Mouse (Mus musculus) liver, embryonic 12.5 days (tissue): ENCODE data around the gene Mustn1. TPM values are rescaled to one million over a fixed set of nuclear protein-coding genes. Genes with fewer than 3 reads are reported as not detected.

Experiments used
- ATAC-seq: fragments of 200-750 bp; cut with Nextera tagmentation; 2 replicates; pipeline ENCODE4 v1.8.0; 2017; ENCODE audit warnings: moderate number of reproducible peaks, mild to moderate bottlenecking, moderate library complexity
- H3K27ac ChIP-seq: fragments of 300-500 bp; sonication (generic); 2 replicates; pipeline ENCODE4 v1.5.1; 2016; ENCODE audit warnings: mild to moderate bottlenecking
- H3K27me3 ChIP-seq: fragments of 300-500 bp; sonication (generic); replicated peaks from 2 replicates; pipeline ENCODE4 v1.6.1; 2016; ENCODE audit warnings: mild to moderate bottlenecking, moderate library complexity
- H3K36me3 ChIP-seq: fragments of 300-500 bp; sonication (generic); 2 replicates; pipeline ENCODE4 v1.6.1; 2016; ENCODE audit warnings: mild to moderate bottlenecking, moderate library complexity
- H3K4me1 ChIP-seq: fragments of 300-500 bp; sonication (generic); 2 replicates; pipeline ENCODE4 v1.6.1; 2016
- H3K4me2 ChIP-seq: fragments of 300-500 bp; sonication (generic); 2 replicates; pipeline ENCODE4 v1.6.1; 2016; ENCODE audit warnings: mild to moderate bottlenecking, moderate library complexity
- H3K4me3 ChIP-seq: fragments of 300-500 bp; sonication (generic); 2 replicates; pipeline ENCODE4 v1.5.1; 2016; ENCODE audit warnings: mild to moderate bottlenecking, moderate library complexity
- H3K9ac ChIP-seq: fragments of 300-500 bp; sonication (generic); 2 replicates; pipeline ENCODE4 v1.6.1; 2016; ENCODE audit warnings: mild to moderate bottlenecking, moderate library complexity
- H3K9me3 ChIP-seq: fragments of 300-500 bp; sonication (generic); replicated peaks from 2 replicates; pipeline ENCODE4 v1.6.1; 2016; ENCODE audit warnings: mild to moderate bottlenecking, moderate library complexity
- WGBS: fragments of 180-500 bp; shearing (Covaris S2); methylation state at CpG from one replicate; pipeline ENCODE4 v1.1.7; 2016; ENCODE audit not compliant: insufficient replicate concordance; 5-methylcytosine and 5-hydroxymethylcytosine counted together
- polyA plus RNA-seq: library from polyadenylated mRNA; unstranded; fragments of >200 nt; fragmentation: Nextera tagmentation; extraction: Ambion mirVana; gene quantifications from 2 replicates; pipeline ENCODE4 v1.2.1, GENCODE M21; 2016

Mustn1 gene
- polyA plus RNA-seq, result 0.49 and 0.51 TPM in 2 replicates

- Histone ChIP-seq H3K4me3 (no peak within 1 kb of the TSS), H3K9ac (no peak within 1 kb of the TSS), H3K4me1 (peaks cover 32% of the 10 kb centered on the region), H3K4me2 (no peak within 1 kb of the TSS), H3K27ac (0 out of 2 replicates have a peak within 1 kb of the TSS, but pooled peaks have one; percentile 4), H3K36me3 (peaks cover 16% of the 10 kb centered on the region), H3K27me3 (no peaks in the 10 kb centered on the region), H3K9me3 (no peaks in the 10 kb centered on the region)
- ATAC-seq, result no peak
- WGBS, result 74% methylated on average over 11 of the region's 11 CpGs
Observed at GRCm38 (mm10) chr14:30878958-30879571, at the start of gene Mustn1. Gene Mustn1, plus strand, starts transcription at chr14:30879200.

- no peaks in the 10 kb centered on the region for H3K9me3 ChIP-seq
- WGBS, result 72% methylated on average over 14 of the region's 14 CpGs
- no peak overlapping the region for H3K9ac ChIP-seq
- no peak for ATAC-seq
- peaks cover 34% of the 10 kb centered on the region for H3K36me3 ChIP-seq
- no peak overlapping the region for H3K4me2 ChIP-seq
- H3K27me3 ChIP-seq, result no peaks in the 10 kb centered on the region
- H3K4me3 ChIP-seq, result no peak overlapping the region
- no peak overlapping the region for H3K27ac ChIP-seq
- H3K4me1 ChIP-seq, result peaks cover 5% of the 10 kb centered on the region; the same call in 1 of the 2 replicates
Observed at GRCm38 (mm10) chr14:30837416-30837996, 41.5 kb upstream of the Mustn1 start.

GRCm38 (mm10) chr14:30843701-30844100, 35.3 kb upstream of the Mustn1 start:
- H3K4me2 ChIP-seq, result no peak overlapping the region
- ATAC-seq, result no peak
- no peak overlapping the region for H3K9ac ChIP-seq
- no peaks in the 10 kb centered on the region for H3K4me1 ChIP-seq
- H3K27ac ChIP-seq, result no peak overlapping the region
- no peaks in the 10 kb centered on the region for H3K9me3 ChIP-seq
- no peaks in the 10 kb centered on the region for H3K27me3 ChIP-seq
- peaks cover 11% of the 10 kb centered on the region for H3K36me3 ChIP-seq
- H3K4me3 ChIP-seq, result no peak overlapping the region
- WGBS, result 70% methylated on average over 3 of the region's 3 CpGs

GRCm38 (mm10) chr14:30850504-30850903, 28.5 kb upstream of the Mustn1 start:
- H3K4me1 ChIP-seq, result no peaks in the 10 kb centered on the region
- no peak overlapping the region for H3K4me2 ChIP-seq
- H3K27me3 ChIP-seq, result no peaks in the 10 kb centered on the region
- no peak overlapping the region for H3K27ac ChIP-seq
- 81% methylated on average over 5 of the region's 5 CpGs for WGBS
- H3K9me3 ChIP-seq, result no peaks in the 10 kb centered on the region
- no peak for ATAC-seq
- no peak overlapping the region for H3K9ac ChIP-seq
- no peaks in the 10 kb centered on the region for H3K36me3 ChIP-seq
- no peak overlapping the region for H3K4me3 ChIP-seq

GRCm38 (mm10) chr14:30852325-30852724, 26.7 kb upstream of the Mustn1 start:
- H3K36me3 ChIP-seq, result no peaks in the 10 kb centered on the region
- H3K27ac ChIP-seq, result no peak overlapping the region
- H3K27me3 ChIP-seq, result no peaks in the 10 kb centered on the region
- no peak for ATAC-seq
- no peak overlapping the region for H3K4me2 ChIP-seq
- no peak overlapping the region for H3K9ac ChIP-seq
- 0 out of 2 replicates have a peak, but pooled peaks cover 8% of the 10 kb centered on the region for H3K4me1 ChIP-seq
- 77% methylated on average over 5 of the region's 5 CpGs for WGBS
- no peaks in the 10 kb centered on the region for H3K9me3 ChIP-seq
- H3K4me3 ChIP-seq, result no peak overlapping the region

GRCm38 (mm10) chr14:30855316-30855715, 23.7 kb upstream of the Mustn1 start:
- H3K4me2 ChIP-seq, result no peak overlapping the region
- H3K9ac ChIP-seq, result no peak overlapping the region
- H3K27ac ChIP-seq, result no peak overlapping the region
- no peaks in the 10 kb centered on the region for H3K9me3 ChIP-seq
- ATAC-seq, result no peak
- no peaks in the 10 kb centered on the region for H3K27me3 ChIP-seq
- H3K4me3 ChIP-seq, result no peak overlapping the region
- 0 out of 2 replicates have a peak, but pooled peaks cover 8% of the 10 kb centered on the region for H3K4me1 ChIP-seq
- H3K36me3 ChIP-seq, result no peaks in the 10 kb centered on the region
- WGBS, result 88% methylated on average over 3 of the region's 3 CpGs

GRCm38 (mm10) chr14:30856885-30857507, 22.0 kb upstream of the Mustn1 start:
- Histone ChIP-seq H3K27ac (no peak overlapping the region), H3K4me2 (no peak overlapping the region), H3K27me3 (no peaks in the 10 kb centered on the region), H3K36me3 (no peaks in the 10 kb centered on the region), H3K4me1 (peaks cover 17% of the 10 kb centered on the region; the same call in 1 of the 2 replicates), H3K9me3 (no peaks in the 10 kb centered on the region), H3K9ac (no peak overlapping the region), H3K4me3 (no peak overlapping the region)
- WGBS, result 48% methylated on average over 10 of the region's 10 CpGs
- no peak for ATAC-seq

GRCm38 (mm10) chr14:30857990-30858389, 21.0 kb upstream of the Mustn1 start:
- H3K9ac ChIP-seq, result no peak overlapping the region
- no peaks in the 10 kb centered on the region for H3K36me3 ChIP-seq
- H3K4me3 ChIP-seq, result no peak overlapping the region
- H3K27me3 ChIP-seq, result no peaks in the 10 kb centered on the region
- no peak overlapping the region for H3K27ac ChIP-seq
- no peaks in the 10 kb centered on the region for H3K9me3 ChIP-seq
- peaks cover 21% of the 10 kb centered on the region; the same call in 1 of the 2 replicates for H3K4me1 ChIP-seq
- no peak for ATAC-seq
- 56% methylated on average over 4 of the region's 4 CpGs for WGBS
- H3K4me2 ChIP-seq, result no peak overlapping the region

GRCm38 (mm10) chr14:30861421-30862125, 17.4 kb upstream of the Mustn1 start:
- no peak for ATAC-seq
- Histone ChIP-seq H3K36me3 (peaks cover 23% of the 10 kb centered on the region), H3K27me3 (no peaks in the 10 kb centered on the region), H3K27ac (peak overlapping the region; percentile 52), H3K9ac (no peak overlapping the region), H3K4me1 (peaks cover 21% of the 10 kb centered on the region; the same call in 1 of the 2 replicates), H3K4me2 (peak overlapping the region; percentile 12; the same call in 1 of the 2 replicates), H3K4me3 (no peak overlapping the region), H3K9me3 (no peaks in the 10 kb centered on the region)
- 66% methylated on average over 16 of the region's 16 CpGs for WGBS

- Histone ChIP-seq H3K4me2 (no peak overlapping the region), H3K4me1 (peaks cover 13% of the 10 kb centered on the region; the same call in 1 of the 2 replicates), H3K27ac (peak overlapping the region; percentile 52; the same call in 1 of the 2 replicates), H3K9ac (no peak overlapping the region), H3K9me3 (no peaks in the 10 kb centered on the region), H3K27me3 (no peaks in the 10 kb centered on the region), H3K4me3 (no peak overlapping the region), H3K36me3 (peaks cover 26% of the 10 kb centered on the region)
- no peak for ATAC-seq
- 78% methylated on average over 9 of the region's 9 CpGs for WGBS
Observed at GRCm38 (mm10) chr14:30862368-30862767, 16.6 kb upstream of the Mustn1 start.

GRCm38 (mm10) chr14:30865311-30865710, 13.7 kb upstream of the Mustn1 start:
- no peak overlapping the region for H3K27ac ChIP-seq
- peaks cover 29% of the 10 kb centered on the region for H3K36me3 ChIP-seq
- peaks cover 31% of the 10 kb centered on the region for H3K4me1 ChIP-seq
- no peak overlapping the region for H3K4me2 ChIP-seq
- no peak for ATAC-seq
- no peaks in the 10 kb centered on the region for H3K9me3 ChIP-seq
- no peak overlapping the region for H3K4me3 ChIP-seq
- H3K27me3 ChIP-seq, result no peaks in the 10 kb centered on the region
- WGBS, result 67% methylated on average over 3 of the region's 3 CpGs
- H3K9ac ChIP-seq, result no peak overlapping the region

- peak; percentile 23; the same call in 1 of the 2 replicates for ATAC-seq
- no peak overlapping the region for H3K9ac ChIP-seq
- peaks cover 37% of the 10 kb centered on the region for H3K36me3 ChIP-seq
- no peaks in the 10 kb centered on the region for H3K27me3 ChIP-seq
- no peak overlapping the region for H3K4me3 ChIP-seq
- no peak overlapping the region for H3K27ac ChIP-seq
- H3K4me2 ChIP-seq, result no peak overlapping the region
- H3K9me3 ChIP-seq, result no peaks in the 10 kb centered on the region
- peaks cover 28% of the 10 kb centered on the region for H3K4me1 ChIP-seq
- WGBS, result 21% methylated on average over 5 of the region's 5 CpGs
Observed at GRCm38 (mm10) chr14:30867042-30867441, 12.0 kb upstream of the Mustn1 start.
